Mouse (Mus musculus): ENCODE measurements around the gene Lonrf2. TPM values are rescaled to one million over a fixed set of nuclear protein-coding genes. Genes with fewer than 3 reads are reported as not detected.

Lonrf2 gene
- polyA plus RNA-seq, 1 experiment from 2014 or later: 0.10 TPM

DNA sequence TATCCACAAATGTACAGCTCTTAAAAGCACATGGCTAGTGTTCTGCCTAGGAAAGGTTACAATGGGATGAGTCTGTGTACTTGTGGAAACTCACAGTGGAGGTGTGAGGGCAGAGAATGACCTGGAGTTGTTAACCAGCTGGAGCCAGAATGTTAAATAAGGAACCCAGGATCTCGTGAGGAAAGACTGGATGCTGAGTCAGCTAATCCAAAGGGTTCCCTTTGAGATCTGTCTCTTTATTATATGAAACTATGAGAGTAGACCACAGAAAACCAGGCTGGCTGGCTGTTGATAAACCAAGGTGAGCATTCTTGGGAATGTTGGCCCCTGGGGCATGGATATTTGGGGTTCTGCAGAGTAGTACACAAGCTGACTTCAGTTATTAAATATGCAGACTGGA is 3.4 kb upstream of the Lonrf2 start:
- no peak for DNase-seq (ENCODE audit: low spot score)

DNA sequence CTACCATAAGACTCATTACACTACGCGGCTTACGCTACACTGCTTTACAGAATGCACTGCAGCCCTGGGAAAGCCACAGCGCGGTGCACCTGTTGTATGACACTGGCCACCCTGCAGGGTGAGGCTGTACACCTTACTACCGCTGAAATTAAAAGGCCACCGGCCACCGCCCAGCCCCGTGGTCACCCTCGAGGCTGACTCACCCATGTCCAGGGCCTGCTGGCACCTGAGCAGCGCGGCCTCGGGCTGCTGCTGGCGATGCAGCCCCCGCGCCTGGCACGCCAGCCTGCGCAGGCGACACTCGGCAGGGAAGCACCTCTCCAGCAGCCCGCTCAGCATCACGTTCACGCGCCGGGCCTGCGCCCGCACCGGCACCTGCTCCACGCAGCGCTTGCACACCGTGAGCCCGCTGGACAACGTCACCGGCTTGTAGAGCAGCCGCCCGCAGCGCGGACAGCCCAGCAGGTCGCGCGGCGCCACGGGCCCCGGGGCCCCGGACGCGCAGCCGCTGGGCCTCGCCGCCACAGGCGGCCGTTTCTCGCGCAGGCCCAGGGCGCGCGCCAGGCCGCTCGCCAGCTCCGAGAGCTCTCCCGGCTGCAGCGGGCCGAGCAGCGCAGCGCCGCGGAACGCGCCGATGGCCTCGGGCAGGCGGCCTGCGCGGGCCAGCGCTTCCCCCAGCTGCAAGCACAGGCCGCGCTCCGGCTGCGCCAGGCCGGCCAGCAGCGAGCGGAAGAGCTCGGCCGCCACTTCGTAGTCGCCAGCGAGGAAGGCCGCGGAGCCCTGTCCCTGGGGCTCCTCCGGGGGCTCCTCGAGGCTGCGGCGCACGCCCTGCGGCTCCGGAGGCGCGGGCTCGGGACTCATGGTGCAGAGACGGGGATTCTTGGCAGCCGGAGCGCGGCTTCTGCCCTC is 689 bp downstream of the Lonrf2 start:
- DNase-seq (ENCODE audit: low spot score): no peak

DNA sequence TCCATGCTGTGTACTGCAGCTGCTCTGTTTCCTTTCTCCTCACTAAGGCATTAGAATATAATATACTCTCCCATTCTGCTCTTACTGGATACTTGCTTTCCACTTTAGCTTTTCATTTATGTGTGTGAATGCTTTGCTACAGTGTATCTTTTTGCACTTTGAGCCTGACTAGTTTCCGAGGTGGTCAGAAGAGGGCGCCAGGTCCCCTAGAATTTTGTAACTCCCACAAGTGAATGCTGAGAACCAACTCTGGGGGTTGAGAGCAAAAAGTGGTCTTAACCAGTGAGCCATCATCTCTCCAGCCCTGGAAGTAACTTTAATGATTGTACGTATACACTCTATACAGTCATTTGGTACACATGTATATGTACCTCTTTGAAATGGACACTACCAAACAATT is 1.6 kb downstream of the Lonrf2 start:
- DNase-seq (ENCODE audit: low spot score): peak; percentile 27

DNA sequence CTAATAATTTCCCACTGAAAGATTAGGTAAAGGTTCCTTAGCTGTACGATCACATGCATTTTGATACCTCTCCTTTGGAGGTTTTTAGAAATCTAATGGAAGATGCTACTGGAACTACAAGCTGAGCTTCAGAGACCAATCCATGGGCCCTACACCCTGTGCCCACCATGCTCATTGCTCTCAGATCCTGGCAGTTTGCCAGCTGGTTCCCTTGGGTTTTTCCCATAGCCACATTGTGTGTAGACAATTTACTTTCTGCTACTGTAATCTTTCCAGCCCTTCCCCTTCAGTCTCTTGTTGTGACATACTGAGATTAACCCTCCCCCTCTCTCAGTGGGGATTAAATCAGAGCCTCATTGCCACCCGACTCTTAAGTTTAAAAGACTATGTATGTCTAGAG is 11.6 kb downstream of the Lonrf2 start:
- DNase-seq (ENCODE audit: low spot score): no peak

DNA sequence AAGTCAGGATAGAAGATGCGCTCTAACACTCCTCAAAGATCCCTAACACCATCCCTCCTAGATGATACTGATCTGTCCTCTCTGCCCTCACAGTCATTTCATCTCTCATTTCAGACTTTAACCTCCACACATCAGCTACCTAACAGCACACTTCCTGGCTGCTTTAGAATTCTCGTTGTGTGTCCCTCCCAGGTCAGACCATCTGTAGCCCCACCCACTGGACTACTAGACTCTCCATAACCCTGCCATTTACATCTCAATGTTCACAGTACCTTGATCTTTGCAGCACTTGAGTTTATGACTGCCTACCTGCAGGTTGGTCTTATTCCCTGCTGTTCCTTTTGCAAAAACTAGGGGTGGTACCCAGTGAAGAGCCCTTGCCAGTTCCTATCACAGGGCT is 12.7 kb downstream of the Lonrf2 start:
- no peak for DNase-seq (ENCODE audit: low spot score)

DNA sequence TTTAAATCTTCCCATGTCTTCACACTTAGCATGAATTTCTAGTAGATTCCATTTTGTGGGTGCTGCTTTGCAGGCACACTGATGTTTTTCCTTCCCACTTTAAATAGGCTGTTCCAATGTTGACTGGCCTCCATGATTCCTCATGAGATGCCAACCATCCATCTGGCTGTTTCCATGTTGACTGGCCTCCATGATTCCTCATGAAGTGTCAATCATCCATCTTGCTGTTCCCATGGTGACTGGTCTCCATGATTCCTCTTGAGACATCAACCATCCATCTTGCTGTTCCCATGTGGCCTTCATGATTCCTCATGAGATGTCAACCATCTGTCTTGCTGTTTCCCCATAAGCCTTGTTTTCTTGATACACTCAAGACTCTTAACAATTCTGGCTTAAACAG is 16.8 kb downstream of the Lonrf2 start:
- no peak for DNase-seq (ENCODE audit: low spot score)

DNA sequence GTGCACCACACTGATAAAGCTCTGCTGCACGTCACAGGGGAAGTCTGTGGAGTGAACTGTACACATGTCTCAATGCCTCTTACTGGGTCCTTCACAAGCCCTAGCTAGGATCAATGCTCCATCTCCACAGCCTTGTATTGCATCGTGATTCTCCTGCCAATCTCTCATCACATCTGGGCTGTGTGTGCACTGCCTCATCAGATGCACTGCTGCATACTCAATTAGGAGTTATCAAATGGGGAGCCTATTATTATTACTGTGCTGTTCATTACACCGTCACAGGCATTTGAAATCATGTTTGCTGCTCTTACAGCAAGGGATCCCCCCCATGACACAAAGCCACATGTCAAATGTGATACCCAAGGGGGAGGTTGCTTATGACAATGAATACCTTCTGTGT is 18.8 kb downstream of the Lonrf2 start:
- DNase-seq (ENCODE audit: low spot score): no peak

DNA sequence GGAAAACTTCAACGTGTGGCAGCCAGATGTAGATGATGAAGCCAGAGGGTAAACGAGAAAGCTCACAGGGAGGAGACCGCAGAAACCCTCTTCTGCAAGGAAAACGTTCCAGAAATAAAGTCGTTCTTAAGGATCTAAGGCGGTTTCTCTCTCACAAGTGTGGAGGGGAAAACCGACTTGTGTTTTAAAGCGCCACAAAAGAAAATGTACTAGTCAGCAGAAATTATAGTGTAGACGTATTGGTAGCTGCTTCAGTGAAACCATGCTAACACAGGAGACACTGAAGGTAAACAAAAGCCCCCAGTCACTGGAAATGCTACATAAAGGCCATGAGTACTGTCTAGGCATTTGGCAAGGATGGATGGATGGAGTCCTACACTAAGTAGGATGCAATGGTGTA is 19.2 kb downstream of the Lonrf2 start:
- DNase-seq (ENCODE audit: low spot score): no peak

DNA sequence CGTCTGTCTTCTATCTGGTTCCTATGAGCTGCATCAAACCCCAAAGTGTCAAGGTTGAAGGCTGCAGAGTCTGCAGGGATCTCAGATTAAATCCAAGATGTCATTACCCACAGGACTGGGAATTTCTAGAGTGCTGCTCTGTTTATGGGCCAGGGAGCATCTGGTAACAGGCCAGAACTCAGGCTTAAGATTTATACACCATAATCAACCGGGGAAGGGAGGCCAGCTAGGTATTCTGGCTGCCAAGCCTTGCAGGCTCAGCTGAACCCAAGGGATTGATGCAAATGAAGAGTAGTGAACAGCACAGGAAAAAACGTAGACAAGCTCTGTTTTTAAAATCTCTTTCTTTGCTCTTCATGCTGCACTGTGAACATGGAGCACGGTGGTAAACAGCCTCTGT is 20.2 kb downstream of the Lonrf2 start:
- no peak for DNase-seq (ENCODE audit: low spot score)

DNA sequence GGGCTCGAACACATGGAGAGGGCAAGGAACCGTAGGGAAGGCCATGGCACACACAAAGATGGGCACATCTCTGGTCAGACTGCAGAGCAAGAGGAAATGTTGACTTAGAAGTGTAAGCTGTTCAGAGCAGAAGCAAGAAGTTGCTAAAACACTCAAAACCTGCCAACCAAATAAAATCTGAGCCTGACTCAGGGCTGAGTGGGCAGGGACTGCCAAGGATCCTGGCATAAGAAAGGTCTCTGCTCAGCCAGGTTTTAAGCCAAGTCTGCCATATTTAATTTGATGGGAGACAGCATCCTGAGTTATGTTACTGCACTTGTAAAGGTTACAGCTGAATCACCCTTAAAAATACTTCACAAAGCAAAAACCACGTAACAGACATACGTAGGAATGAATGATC is 29.4 kb downstream of the Lonrf2 start:
- DNase-seq (ENCODE audit: low spot score): no peak

DNA sequence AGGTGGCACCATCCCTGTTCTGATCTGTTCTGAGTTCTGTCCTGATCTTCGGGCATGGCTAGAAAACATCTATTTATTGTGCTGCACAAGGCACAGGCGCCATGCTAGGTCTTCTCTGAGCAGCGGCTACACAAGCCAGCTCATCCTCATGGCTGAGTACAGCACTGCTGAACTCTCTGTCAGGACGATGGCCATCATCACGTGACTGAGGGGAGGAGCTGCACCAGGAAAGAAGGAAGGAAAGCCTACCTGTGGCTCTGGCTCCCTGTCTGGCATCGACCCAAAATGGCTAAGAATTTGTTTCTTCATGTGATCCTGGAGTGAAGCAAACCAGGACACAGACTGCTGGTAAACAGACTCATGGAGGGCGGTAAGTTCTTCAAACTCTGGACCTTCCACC is 36.1 kb downstream of the Lonrf2 start:
- DNase-seq (ENCODE audit: low spot score): no peak

DNA sequence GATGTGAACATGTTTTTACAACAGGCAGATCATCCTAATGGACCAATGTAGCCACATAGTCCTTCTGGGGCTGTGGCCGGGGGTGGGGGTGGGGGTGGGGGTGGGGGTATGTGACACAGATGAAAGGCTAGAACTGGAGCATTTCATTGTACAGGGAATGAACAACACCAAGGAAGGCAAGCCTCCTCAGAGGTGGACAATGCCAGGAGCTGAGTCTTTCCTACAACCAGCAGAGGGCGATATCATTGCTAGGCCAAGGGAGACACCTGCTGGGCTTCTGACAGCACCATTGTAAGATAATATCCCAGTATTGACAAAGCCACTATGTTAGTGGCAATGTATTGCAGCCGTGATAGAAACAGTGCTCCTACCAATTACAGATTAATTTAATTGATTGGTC is 37.2 kb downstream of the Lonrf2 start:
- DNase-seq (ENCODE audit: low spot score): peak; percentile 55

DNA sequence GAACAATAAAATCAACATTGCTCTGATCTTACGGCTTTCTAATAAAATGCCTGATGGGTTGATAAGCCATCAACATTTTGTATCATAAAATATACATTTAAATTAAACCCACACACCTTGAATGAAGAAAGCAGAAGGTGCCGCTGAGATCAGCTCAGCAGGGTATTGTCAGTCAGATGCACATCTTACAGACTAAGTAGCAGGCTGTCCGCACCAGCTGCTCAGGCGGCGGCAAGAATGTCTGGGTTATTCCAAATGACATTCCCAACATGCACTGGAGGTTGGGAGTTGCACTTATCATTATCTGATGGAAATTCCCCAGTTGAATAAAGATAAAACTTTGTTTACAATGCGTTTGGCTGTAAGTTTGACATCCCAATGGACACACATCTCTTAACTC is 39.6 kb downstream of the Lonrf2 start:
- DNase-seq (ENCODE audit: low spot score): no peak

DNA sequence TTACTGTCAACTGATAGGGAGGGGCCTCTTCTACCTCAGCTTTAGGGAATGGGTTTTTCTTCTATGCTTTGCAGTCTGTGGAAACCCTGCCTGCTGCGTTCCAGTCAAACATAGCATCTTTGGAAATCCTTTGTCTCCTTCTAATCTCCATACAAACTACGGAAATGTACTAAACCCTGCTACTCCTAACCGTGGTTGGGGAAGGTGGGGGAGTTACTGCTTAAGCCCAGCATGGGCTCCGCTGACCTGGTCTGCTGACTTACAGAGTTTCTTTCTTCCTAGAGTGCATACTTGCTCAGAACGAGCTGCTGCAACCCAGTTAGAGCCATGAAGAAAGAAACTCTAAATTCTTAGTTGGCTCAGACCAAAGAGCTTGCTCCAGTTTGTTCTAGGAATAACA is 41.0 kb downstream of the Lonrf2 start:
- DNase-seq (ENCODE audit: low spot score): no peak

DNA sequence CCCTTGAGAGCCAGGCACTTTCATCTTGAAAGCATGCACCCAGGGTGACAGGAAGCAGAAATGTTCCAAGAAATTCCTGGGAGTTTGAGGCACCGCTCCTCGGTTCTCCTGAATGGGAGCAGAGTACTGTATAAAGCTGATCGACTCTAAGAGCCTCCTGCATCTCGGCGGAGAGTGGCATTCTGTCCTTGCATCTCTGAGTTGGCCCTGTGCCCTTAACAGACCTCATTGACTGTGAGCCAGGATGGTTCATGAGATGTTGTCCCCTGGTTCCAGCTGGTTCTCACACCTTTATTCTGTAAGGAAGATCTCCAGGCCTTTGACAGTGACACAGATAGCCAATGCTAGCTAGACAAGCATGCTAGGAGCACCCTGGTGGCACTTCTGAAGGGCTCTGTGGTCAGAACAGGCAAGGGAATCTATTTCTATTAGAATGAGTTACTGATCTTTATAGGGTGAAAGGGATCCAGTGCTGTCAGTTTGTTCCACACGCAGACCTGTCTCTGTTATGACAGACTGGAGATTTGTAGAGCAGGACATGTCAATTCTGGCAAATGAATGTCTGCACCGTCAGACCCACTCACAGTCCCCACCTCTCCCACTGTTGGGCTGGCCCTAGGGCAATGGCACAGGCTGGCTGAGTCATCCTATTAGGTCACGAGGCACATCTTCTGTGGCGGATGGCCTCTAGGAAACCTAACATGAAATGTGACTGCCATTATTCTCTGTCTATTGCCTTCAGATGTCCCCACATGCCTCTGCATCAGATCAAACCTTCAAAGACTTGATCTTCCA is 45.3 kb downstream of the Lonrf2 start:
- no peak for DNase-seq (ENCODE audit: low spot score)

DNA sequence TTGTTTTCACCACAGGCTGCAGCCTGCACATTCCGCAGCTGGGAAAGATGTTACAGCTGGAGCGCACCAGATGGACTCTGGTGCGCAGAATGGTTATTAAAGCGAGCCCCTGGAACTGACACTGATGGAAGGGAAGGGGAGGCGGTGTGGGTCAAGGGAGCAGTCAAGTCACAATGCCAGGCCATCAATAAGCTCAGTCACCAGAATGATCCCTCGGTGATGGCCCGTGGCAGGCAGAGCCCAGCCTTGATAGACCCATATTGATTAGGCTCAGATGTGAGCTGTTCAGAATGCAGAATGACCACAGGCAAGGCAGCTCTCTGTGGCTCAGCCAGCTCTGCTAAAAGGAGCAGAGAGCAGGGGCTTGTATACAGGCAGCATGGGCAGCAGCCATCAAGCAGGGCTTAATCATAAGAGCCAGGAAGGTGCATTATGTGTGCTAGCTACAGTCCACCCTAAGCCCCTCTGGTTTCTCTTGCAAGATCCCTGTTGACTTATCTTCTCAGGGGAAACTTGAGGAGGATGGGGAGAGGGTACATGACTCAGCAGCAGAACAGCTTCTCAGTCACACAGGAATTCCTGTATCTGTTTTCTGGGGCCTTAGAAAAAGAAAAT is 46.4 kb downstream of the Lonrf2 start:
- DNase-seq (ENCODE audit: low spot score): no peak

DNA sequence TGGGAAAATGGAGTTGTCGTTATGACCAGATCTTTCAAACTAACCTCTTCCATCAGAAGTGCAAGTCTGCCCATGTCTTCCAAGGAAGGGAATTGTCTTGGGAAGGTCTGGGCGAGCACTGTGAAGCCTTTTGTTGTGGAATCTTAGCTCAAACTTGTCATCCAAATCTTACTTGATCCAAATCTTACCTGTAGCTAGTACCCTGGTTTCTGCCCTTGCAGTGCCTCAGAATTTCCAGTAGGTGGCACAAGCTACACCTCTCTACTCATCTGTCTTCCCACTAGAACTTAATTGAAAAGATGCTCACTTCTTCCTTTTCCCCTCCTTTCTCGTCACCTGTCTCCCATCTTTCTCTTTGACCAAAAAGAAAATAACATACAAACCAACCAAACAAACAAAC is 47.6 kb downstream of the Lonrf2 start:
- peak; percentile 39 for DNase-seq (ENCODE audit: low spot score)

DNA sequence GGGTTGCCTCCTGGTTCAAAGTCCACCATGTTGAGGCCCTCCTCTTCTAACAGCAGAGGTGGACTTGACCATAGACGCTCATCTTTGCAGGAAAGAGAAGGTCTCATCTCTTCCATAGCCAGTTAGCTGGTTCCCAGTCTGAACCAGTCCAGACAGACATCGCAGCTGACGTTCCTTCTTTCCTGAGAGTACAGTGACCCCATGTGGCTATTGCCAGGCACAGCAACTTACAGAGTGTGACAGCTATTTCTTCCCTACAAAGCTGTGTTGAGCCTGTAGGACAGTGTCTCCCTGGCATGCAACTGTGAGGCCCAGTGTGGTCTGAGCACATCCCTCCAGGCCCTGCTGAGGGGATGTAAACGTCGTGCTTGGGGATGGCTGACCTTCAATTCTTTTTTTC is 49.1 kb downstream of the Lonrf2 start:
- DNase-seq (ENCODE audit: low spot score): peak; percentile 74

DNA sequence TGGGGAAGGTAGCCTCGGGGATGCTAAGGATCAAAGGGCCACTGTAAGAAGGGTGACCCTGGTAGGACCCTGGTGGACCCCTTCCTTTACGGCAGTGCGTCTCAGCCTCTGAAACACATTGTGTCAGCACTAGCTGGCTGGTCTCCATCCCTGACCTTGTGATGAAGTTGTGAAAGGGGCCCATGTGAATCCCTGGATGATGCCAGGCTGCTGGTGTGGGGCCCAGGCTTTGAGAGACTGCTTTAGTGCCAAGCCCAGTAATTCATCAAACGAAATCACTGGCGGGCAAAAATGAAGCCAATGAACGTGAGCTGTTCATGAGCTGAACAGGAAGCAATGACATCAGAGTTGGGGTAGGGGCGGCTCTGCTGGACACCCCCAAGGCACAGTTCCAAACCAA is 50.2 kb downstream of the Lonrf2 start:
- no peak for DNase-seq (ENCODE audit: low spot score)

DNA sequence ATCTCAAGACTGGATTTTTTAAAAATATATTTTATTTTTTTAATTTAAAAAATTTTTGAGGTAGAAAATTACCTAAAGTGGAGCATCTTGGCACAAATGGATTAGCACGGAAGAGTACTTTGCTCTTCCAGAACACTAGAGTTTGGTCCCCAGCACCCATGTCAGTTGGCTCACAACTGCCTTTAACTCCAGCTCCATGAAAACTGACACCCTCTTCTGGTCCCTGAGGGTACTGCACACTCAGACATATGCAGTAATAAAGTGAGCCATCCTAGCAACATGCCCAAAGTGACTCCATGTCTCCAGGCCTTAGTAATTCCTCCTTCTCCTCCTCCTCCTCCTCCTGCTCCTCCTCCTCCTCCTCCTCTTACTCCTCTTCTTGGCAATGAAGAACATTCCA is 58.2 kb downstream of the Lonrf2 start:
- DNase-seq (ENCODE audit: low spot score): no peak

DNA sequence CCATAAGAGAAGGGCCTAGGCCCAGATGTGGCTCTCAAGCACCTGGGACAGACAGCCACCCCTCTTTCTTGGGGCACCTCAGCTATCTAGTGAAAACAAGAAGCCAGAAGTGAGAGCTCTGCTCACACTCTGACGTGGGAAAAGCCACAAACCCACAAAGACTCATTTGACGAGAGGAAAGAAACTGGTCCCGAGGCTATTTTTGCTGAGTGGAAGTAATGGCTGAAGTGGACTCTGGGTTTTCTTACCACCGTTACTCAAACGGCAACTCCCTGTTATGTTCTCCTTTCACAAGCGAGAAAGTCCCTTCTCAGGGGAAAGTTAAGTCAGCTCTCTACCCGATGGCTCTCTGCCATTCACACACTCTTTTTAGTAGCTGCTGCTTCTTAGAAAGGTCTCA is 59.0 kb downstream of the Lonrf2 start:
- peak; percentile 67 for DNase-seq (ENCODE audit: low spot score)

DNA sequence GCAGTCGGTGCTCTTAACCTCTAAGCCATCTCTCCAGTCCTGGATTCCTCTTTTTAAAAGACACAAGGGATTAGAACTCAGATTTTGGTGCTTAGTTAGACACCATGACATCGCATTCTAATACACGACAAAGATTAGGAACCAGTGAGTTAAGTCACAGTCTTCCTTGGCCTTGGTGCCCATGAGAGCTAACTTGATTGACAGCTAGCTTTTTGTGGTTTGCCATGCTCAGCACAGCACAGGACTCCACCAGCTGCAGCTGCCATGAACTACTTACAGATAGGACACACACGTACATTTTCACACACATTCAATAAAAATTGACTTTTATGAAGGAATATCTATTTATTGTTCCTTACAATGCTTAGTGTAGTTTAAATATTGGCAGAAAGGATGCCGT is 60.8 kb downstream of the Lonrf2 start:
- DNase-seq (ENCODE audit: low spot score): peak; percentile 63
